Mouse (Mus musculus): ENCODE data around the gene Inpp5k.

- no peak for TF ChIP-seq GATA1 (IDR thresholded peaks at IDR 0.05; ENCODE audit: low read length)
- no peak for TF ChIP-seq TAL1 (IDR thresholded peaks at IDR 0.05; ENCODE audit: low read length)
Measured at GRCm38 (mm10) chr11:75654471-75655390, 23.9 kb downstream of the Inpp5k start.

Measured in erythroblast, embryonic 14.5 days (primary cell).